Mouse (Mus musculus): Measurements from ENCODE around the gene Retnlb.
"Not testable (repeated sequence)": the region's sequence is repeated elsewhere in the genome, so short reads cannot be mapped to it uniquely, and the experiment has no call there.

- not testable (repeated sequence) for TF ChIP-seq CTCF (IDR thresholded peaks at IDR 0.05; ENCODE audit: low read depth, low read length); POLR2A (IDR thresholded peaks at IDR 0.05; ENCODE audit: insufficient read depth, low read length)
These were observed 48.3 kb downstream of the Retnlb start for GRCm38 (mm10) chr16:48865004-48865403.

All from ES-Bruce4 (cell line).